15 mouse cellular contexts compared by ENCODE assay signal in genomic region chr19:56787911-56788310, GRCm38 (mm10).
"Had no signal": no experiment of that assay in that cellular context is flagged by ENCODE, and none has a peak within 500 bp of the region (broad histone marks: within the 10 kb centered on the region; RNA-seq: fewer than 3 reads in every experiment).

No protein-coding gene starts in this region.

- H3K27ac ChIP-seq: limb, embryonic 12.5 days; liver, embryonic 13.5 days; midbrain, embryonic 10.5 days; neural tube, embryonic 15.5 days had no signal

- DNase-seq: kidney, adult 8-10 months; kidney, postnatal 25 days; layer of hippocampus, adult 9-11 months; layer of hippocampus, postnatal 36 days; liver; liver, embryonic 13.5 days; liver, postnatal 0 days; midbrain, embryonic 14.5 days; spleen, adult 18-20 months; thymus, adult 2 months; thymus, postnatal 25 days had no signal

- H3K4me3 ChIP-seq: limb, embryonic 12.5 days; liver, embryonic 13.5 days; midbrain, embryonic 10.5 days; myocyte; neural tube, embryonic 15.5 days had no signal
